Mouse (Mus musculus): ENCODE data around the gene Itpka. TPM values are rescaled to one million over a fixed set of nuclear protein-coding genes. Genes with fewer than 3 reads are reported as not detected.
A peak's percentile ranks its signal among the peaks of the same experiment; 100 is the strongest.

Gene Itpka
- polyA plus RNA-seq, 1 experiment, result 0.31 TPM

DNA sequence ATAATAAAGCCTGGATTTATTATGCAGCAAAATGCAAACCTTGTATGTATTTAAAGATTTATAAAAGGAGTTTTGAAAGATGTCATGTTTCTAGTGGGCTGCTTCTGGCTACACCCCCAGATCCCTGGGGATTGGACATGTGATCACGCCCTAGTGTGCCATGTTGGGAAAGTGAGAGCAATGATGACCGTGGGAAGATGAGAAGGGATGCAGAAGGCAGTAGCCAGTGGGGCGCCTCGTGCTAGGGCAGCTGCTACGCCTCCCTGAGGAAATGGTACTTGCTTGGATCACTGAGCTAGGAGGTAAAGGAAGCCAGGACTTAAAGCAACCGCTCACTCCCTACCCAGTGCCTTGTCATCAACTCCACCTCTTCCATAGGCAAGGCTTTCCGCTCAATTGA is 5.4 kb downstream of the Itpka start:
- Histone ChIP-seq H3K4me1 (ENCODE audit: control insufficient read depth, insufficient read depth, low read length) (no peaks in the 10 kb centered on the region), H3K4me3 (ENCODE audit: insufficient read depth, low read length) (no peak overlapping the region), H3K27ac (ENCODE audit: insufficient read depth, low read depth, low read length) (no peak overlapping the region)
- TF ChIP-seq POLR2A (IDR thresholded peaks at IDR 0.05; ENCODE audit: borderline replicate concordance, low read depth, low read length), result no peak
- no peak for TF ChIP-seq CTCF (IDR thresholded peaks at IDR 0.05; ENCODE audit: low read depth, low read length)

GRCm38 (mm10) chr2:119749260-119749659 is 7.1 kb downstream of the Itpka start:
- TF ChIP-seq CTCF (IDR thresholded peaks at IDR 0.05; ENCODE audit: low read depth, low read length) (no peak), POLR2A (IDR thresholded peaks at IDR 0.05; ENCODE audit: borderline replicate concordance, low read depth, low read length) (no peak)
- no peaks in the 10 kb centered on the region for H3K4me1 ChIP-seq (ENCODE audit: control insufficient read depth, insufficient read depth, low read length)
- no peak overlapping the region for H3K27ac ChIP-seq (ENCODE audit: insufficient read depth, low read depth, low read length)
- H3K4me3 ChIP-seq (ENCODE audit: insufficient read depth, low read length), result no peak overlapping the region

GRCm38 (mm10) chr2:119757601-119758100 is 15.5 kb downstream of the Itpka start:
- no peak for TF ChIP-seq POLR2A (IDR thresholded peaks at IDR 0.05; ENCODE audit: borderline replicate concordance, low read depth, low read length)
- TF ChIP-seq CTCF (IDR thresholded peaks at IDR 0.05; ENCODE audit: low read depth, low read length), result no peak
- no peak overlapping the region for H3K27ac ChIP-seq (ENCODE audit: insufficient read depth, low read depth, low read length)
- peak overlapping the region; percentile 61 for H3K4me3 ChIP-seq (ENCODE audit: insufficient read depth, low read length)
- H3K4me1 ChIP-seq (ENCODE audit: control insufficient read depth, insufficient read depth, low read length), result no peaks in the 10 kb centered on the region

DNA sequence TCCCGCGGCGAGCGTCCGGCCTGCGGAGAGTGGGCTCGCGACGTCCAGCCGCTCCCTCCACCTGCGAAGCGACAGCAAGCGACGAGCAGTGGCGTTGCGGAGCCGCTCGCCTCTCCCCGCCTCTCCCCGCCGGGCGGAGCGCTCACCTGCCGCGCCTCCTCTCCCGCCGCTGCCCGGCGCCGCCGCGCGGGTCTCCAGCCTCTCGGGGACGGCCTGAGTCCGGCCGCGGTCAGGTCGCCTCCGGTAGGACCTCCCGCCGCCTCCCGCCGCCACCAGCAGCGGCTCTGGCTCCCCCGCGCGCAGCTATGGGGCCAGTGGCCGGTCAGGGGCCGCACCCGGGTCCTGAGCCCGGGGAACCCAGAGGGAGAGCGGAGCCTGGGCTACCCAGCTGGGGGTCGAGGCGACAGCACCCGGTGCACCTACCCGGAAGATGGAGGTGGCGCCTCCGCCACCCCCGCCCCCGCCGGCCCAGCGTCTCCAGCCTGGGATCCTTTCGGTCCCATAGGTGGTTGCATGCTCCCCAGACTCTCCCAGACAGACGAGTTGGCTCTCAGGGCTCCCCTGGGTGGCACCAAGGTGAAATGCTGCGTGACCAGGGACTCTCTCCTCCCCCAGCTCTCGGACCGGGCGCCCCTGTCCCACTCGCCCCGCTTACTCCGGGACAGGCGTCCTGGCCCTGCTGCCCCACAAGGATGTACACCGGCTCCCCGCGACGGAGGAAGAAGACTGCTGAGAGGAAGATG is 16.1 kb downstream of the Itpka start:
- no peaks in the 10 kb centered on the region for H3K4me1 ChIP-seq (ENCODE audit: control insufficient read depth, insufficient read depth, low read length)
- H3K4me3 ChIP-seq (ENCODE audit: insufficient read depth, low read length), result peak overlapping the region; percentile 61
- no peak overlapping the region for H3K27ac ChIP-seq (ENCODE audit: insufficient read depth, low read depth, low read length)
- TF ChIP-seq POLR2A (IDR thresholded peaks at IDR 0.05; ENCODE audit: borderline replicate concordance, low read depth, low read length) (no peak), CTCF (IDR thresholded peaks at IDR 0.05; ENCODE audit: low read depth, low read length) (no peak)

DNA sequence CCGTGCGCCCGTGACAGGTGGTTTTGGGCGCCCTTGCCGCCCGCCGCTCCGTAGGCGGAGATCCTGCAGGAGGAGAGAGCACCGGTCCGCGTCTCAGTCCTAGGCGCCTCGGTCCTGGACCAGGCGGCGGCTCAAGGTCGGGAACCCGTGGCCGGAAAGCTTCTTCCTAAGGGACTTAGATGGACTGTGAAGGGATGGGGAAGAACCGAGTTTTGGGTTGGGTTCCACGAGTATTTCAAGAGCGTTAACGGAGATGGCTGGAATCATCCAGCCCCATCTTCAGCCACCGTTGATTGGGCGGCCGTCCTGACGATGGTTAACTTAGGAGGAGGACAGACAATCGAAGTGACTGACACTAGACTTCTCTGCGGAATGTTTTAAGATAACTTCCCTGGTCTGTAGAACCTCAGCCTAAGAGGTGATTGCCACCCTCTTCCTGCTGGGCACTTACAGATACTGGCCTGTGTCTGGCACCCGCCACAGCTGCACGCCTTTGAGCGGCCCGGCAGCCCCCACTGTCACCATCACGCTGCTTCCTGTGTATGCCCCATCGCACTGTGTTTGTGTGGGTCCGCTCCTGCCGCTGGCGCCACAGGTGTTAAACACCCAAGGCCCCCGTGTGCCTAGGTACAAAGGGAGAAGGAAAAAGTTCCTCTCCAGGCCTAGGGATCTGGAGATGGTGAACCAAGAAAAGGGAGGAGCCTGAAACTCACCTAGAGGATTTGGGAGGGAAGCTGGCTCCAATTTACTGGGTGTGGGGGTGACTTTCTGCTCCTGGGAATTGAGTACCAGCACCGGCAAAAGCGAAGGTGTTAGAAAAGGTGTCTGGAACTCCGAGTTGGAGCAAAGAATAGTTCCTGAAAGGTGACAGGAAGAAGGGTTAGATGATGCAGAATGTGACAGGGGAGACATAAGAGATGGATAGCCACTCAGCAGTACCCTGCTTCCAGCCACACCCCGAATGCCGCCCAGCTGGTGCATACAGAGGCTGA is 17.0 kb downstream of the Itpka start:
- Histone ChIP-seq H3K4me3 (ENCODE audit: insufficient read depth, low read length) (peak overlapping the region; percentile 61), H3K4me1 (ENCODE audit: control insufficient read depth, insufficient read depth, low read length) (no peaks in the 10 kb centered on the region), H3K27ac (ENCODE audit: insufficient read depth, low read depth, low read length) (no peak overlapping the region)
- no peak for TF ChIP-seq POLR2A (IDR thresholded peaks at IDR 0.05; ENCODE audit: borderline replicate concordance, low read depth, low read length)
- no peak for TF ChIP-seq CTCF (IDR thresholded peaks at IDR 0.05; ENCODE audit: low read depth, low read length)

- Histone ChIP-seq H3K4me3 (ENCODE audit: insufficient read depth, low read length) (no peak within 1 kb of the TSS), H3K27ac (ENCODE audit: insufficient read depth, low read depth, low read length) (no peak within 1 kb of the TSS), H3K4me1 (ENCODE audit: control insufficient read depth, insufficient read depth, low read length) (peaks cover 3% of the 10 kb centered on the region; the same call in 1 of the 2 replicates)
- TF ChIP-seq CTCF (IDR thresholded peaks at IDR 0.05; ENCODE audit: low read depth, low read length), result no peak
- no peak for TF ChIP-seq POLR2A (IDR thresholded peaks at IDR 0.05; ENCODE audit: borderline replicate concordance, low read depth, low read length)
Measured at GRCm38 (mm10) chr2:119760251-119760650, 18.1 kb downstream of the Itpka start, which contains the start of gene Ltk. Gene Ltk (minus strand): TSS chr2:119760431.

- TF ChIP-seq CTCF (IDR thresholded peaks at IDR 0.05; ENCODE audit: low read depth, low read length) (no peak), POLR2A (IDR thresholded peaks at IDR 0.05; ENCODE audit: borderline replicate concordance, low read depth, low read length) (no peak)
- Histone ChIP-seq H3K27ac (ENCODE audit: insufficient read depth, low read depth, low read length) (no peak overlapping the region), H3K4me1 (ENCODE audit: control insufficient read depth, insufficient read depth, low read length) (peaks cover 3% of the 10 kb centered on the region; the same call in 1 of the 2 replicates), H3K4me3 (ENCODE audit: insufficient read depth, low read length) (no peak overlapping the region)
Measured at GRCm38 (mm10) chr2:119762276-119762675, 20.1 kb downstream of the Itpka start.

GRCm38 (mm10) chr2:119763924-119764323 is 21.8 kb downstream of the Itpka start:
- Histone ChIP-seq H3K27ac (ENCODE audit: insufficient read depth, low read depth, low read length) (no peak overlapping the region), H3K4me3 (ENCODE audit: insufficient read depth, low read length) (no peak overlapping the region)

GRCm38 (mm10) chr2:119767246-119767645 is 25.1 kb downstream of the Itpka start:
- Histone ChIP-seq H3K4me1 (ENCODE audit: control insufficient read depth, insufficient read depth, low read length) (peaks cover 3% of the 10 kb centered on the region; the same call in 1 of the 2 replicates), H3K27ac (ENCODE audit: insufficient read depth, low read depth, low read length) (no peak overlapping the region), H3K4me3 (ENCODE audit: insufficient read depth, low read length) (no peak overlapping the region)
- TF ChIP-seq CTCF (IDR thresholded peaks at IDR 0.05; ENCODE audit: low read depth, low read length) (no peak), POLR2A (IDR thresholded peaks at IDR 0.05; ENCODE audit: borderline replicate concordance, low read depth, low read length) (no peak)

More at GRCm38 (mm10) chr2:119763924-119764323, 21.8 kb downstream of the Itpka start:
- TF ChIP-seq CTCF (IDR thresholded peaks at IDR 0.05; ENCODE audit: low read depth, low read length), result no peak
- TF ChIP-seq POLR2A (IDR thresholded peaks at IDR 0.05; ENCODE audit: borderline replicate concordance, low read depth, low read length), result no peak
- H3K4me1 ChIP-seq (ENCODE audit: control insufficient read depth, insufficient read depth, low read length), result peaks cover 3% of the 10 kb centered on the region; the same call in 1 of the 2 replicates

All from bone marrow macrophage, adult 2 months (primary cell).